Mouse (Mus musculus) heart, adult 2 months (tissue): Measurements from ENCODE around the gene Tfb2m.

Source experiments
- CTCF ChIP-seq: fragments of 200-600 bp; IDR thresholded peaks from 2 replicates; pipeline ENCODE4 v1.8.1; 2022; ENCODE audit warnings: antibody characterized with exemption, mild to moderate bottlenecking, moderate library complexity
- POLR2A ChIP-seq: fragments of 200-500 bp; IDR thresholded peaks from 2 replicates; pipeline ENCODE4 v1.6.1; 2011; ENCODE audit warnings: mild to moderate bottlenecking, low read depth, low read length, control low read depth; ENCODE audit not compliant: insufficient read depth

DNA sequence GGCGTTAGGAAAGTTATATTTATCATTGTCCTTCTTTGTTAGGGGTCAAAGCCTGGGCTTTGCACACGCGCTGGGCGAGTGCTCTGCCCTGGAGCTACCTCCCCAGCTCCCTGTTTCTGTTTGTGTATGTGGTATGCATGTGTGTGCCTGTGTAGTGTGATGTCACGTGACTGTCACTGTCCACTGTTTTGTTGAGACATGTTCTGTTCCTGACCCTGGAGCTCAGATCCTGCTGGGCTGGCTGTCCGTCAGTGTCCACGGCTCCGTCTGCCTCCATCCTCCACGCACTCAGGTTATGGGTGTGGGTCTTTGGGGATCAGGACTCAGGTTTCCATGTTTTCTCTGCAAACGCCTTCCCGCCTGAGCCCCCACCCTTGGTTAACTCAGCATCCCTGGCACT, 2.2 kb upstream of the Tfb2m start:
- no peak for TF ChIP-seq CTCF
- TF ChIP-seq POLR2A: no peak
